Mouse (Mus musculus) left cerebral cortex, adult 2 months (tissue): Measurements from ENCODE around the gene Nlrp14. TPM values are rescaled to one million over a fixed set of nuclear protein-coding genes. Genes with fewer than 3 reads are reported as not detected.

ENCODE experiments used
- DNase-seq, 2 experiments: peaks; one replicate each; pipeline ENCODE4 v3.0.0; 2021 to 2022; ENCODE audit warnings: low spot score in 2 of 2, mixed read lengths in 1 of 2; ENCODE audit errors: extremely low spot score in 1 of 2
- H3K27ac ChIP-seq: fragments of 200-600 bp; 2 replicates; pipeline ENCODE4 v1.8.1; 2022
- H3K4me3 ChIP-seq: fragments of 200-600 bp; 2 replicates; pipeline ENCODE4 v1.8.1; 2022
- CTCF ChIP-seq: fragments of 200-600 bp; IDR thresholded peaks from 2 replicates; pipeline ENCODE4 v1.8.1; 2022; ENCODE audit warnings: antibody characterized with exemption, mild to moderate bottlenecking, moderate library complexity
- intact Hi-C: fragments of 180-260 bp; cut with DNase I; formaldehyde crosslinking; loops from one replicate; pipeline ENCODE4 v1.15.1; 2025
- total RNA-seq, 2 experiments: library from RNA; stranded (reverse); gene quantifications; 2 replicates each; pipeline ENCODE4 v1.2.3; 2021

Nlrp14 gene
- total RNA-seq, 2 experiments from 2014 or later: not detected

- Histone ChIP-seq H3K4me3 (no peak overlapping the region), H3K27ac (no peak overlapping the region)
- intact Hi-C loops: no loop called here
- no peak for DNase-seq
- no peak for TF ChIP-seq CTCF
Observed at GRCm38 (mm10) chr7:107241371-107241883, 74.6 kb downstream of the Nlrp14 start.

Other genes with a start within 250 kb of the Nlrp14 start
- gene Olfr709-ps1, start 234.8 kb upstream of the Nlrp14 start, total RNA-seq: not detected
- not detected for gene Olfr710, start 218.7 kb upstream of the Nlrp14 start, total RNA-seq
- gene Olfr6, start 203.1 kb upstream of the Nlrp14 start, total RNA-seq: not detected
- gene Olfr711, start 191.5 kb upstream of the Nlrp14 start, total RNA-seq: not detected
- not detected for gene Olfr2, start 160.9 kb upstream of the Nlrp14 start, total RNA-seq
- gene Olfr713, start 135.8 kb upstream of the Nlrp14 start, total RNA-seq: not detected
- gene Olfr714, start 96.0 kb upstream of the Nlrp14 start, total RNA-seq: not detected
- gene Olfr17, start 73.8 kb upstream of the Nlrp14 start, total RNA-seq: not detected
- gene Olfr715b, start 56.6 kb upstream of the Nlrp14 start, total RNA-seq: not detected
- not detected for gene Olfr715, start 35.9 kb upstream of the Nlrp14 start, total RNA-seq
- gene Olfr716, start 28.7 kb upstream of the Nlrp14 start, total RNA-seq: not detected
- not detected for gene Rbmxl2, start 42.5 kb downstream of the Nlrp14 start, total RNA-seq
- 10 to 100 TPM in 1 of 2 experiments, 1 to 10 TPM in 1; 8.3 to 10.8 TPM for gene Syt9, start 203.7 kb downstream of the Nlrp14 start, total RNA-seq